ENCODE assay signal across 9 mouse cellular contexts in the genomic region with DNA sequence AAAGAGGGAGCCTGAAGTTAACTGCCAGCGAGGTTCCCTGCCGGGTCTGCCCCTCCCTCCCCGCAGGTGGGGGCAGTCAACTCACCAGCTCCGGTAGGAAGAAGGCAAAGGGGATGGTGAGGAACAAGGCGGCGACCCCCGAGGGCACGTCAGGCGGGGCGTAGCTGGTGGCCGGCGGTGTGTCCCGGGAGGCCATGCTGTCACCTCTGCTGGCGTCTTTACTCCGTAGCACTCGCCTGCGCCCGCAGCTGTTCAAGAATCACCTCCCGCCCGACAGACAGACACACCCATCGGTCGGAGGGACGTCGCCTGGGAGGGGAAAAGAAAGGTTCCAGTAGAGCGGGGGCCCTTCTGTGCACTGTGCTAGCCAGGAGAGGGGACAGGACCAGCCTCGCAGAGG. TPM values are rescaled to one million over a fixed set of nuclear protein-coding genes. Genes with fewer than 3 reads are reported as not detected.
A peak's percentile ranks its signal among the peaks of the same experiment; 100 is the strongest.
DNase-seq lines count a peak whose midpoint lies in the region; ATAC-seq and TF ChIP-seq lines count a peak whose summit lies in the region.
"Had no signal": no experiment of that assay in that cellular context is flagged by ENCODE, and none has a peak within 500 bp of the region (broad histone marks: within the 10 kb centered on the region; RNA-seq: fewer than 3 reads in every experiment).

Mall (minus strand) TSS at position 262 of the 400 bp plus-strand sequence.

- peak within 1 kb of the TSS; percentile 25; the same call in 1 of the 2 replicates for H3K4me2 ChIP-seq in liver, embryonic 15.5 days
- peak within 1 kb of the TSS; percentile 51 for H3K4me2 ChIP-seq in stomach, postnatal 0 days (replicated peaks; ENCODE audit: low read depth)

- no peak for TF ChIP-seq CTCF in E14TG2a.4 (conservative IDR thresholded peaks at IDR 0.05; ENCODE audit: low read length)
- TF ChIP-seq CTCF in stomach, postnatal 0 days (IDR thresholded peaks at IDR 0.05; ENCODE audit: low read depth) = no peak

- no peak within 1 kb of the TSS for H3K27ac ChIP-seq in liver, embryonic 15.5 days (replicated peaks)
- H3K27ac ChIP-seq in stomach, postnatal 0 days (replicated peaks) = peak within 1 kb of the TSS; percentile 85

- DNase-seq in heart, postnatal 10 days = peak in 1 of 2 experiments; percentile 27
- DNase-seq in stomach, postnatal 0 days (ENCODE audit: low spot score) = peak; percentile 54
- DNase-seq in adrenal gland, postnatal 10 days = no peak
- DNase-seq in right cerebral cortex, adult 2 months (ENCODE audit: low spot score in 2 of 2) = no peak
- no peak for DNase-seq in layer of hippocampus, postnatal 36 days

- peaks cover 51% of the 10 kb centered on the region for H3K27me3 ChIP-seq in E14TG2a.4 (ENCODE audit: insufficient read depth, low read length)
- peaks cover 35% of the 10 kb centered on the region for H3K27me3 ChIP-seq in liver, embryonic 15.5 days
- H3K27me3 ChIP-seq in stomach, postnatal 0 days (ENCODE audit: control insufficient read depth, insufficient read depth, low read length) = no peaks in the 10 kb centered on the region

- peak within 1 kb of the TSS; percentile 63 for H3K4me3 ChIP-seq in E14TG2a.4 (replicated peaks; ENCODE audit: low read length)
- no peak within 1 kb of the TSS for H3K4me3 ChIP-seq in liver, embryonic 15.5 days (replicated peaks)
- H3K4me3 ChIP-seq in stomach, postnatal 0 days (ENCODE audit: low read depth, low read length) = peak within 1 kb of the TSS; percentile 31
- H3K4me3 ChIP-seq: myocyte had no signal

- H3K4me1 ChIP-seq in E14TG2a.4 (replicated peaks; ENCODE audit: low read depth, low read length) = peaks cover 33% of the 10 kb centered on the region
- no peaks in the 10 kb centered on the region for H3K4me1 ChIP-seq in liver, embryonic 15.5 days (replicated peaks)
- no peaks in the 10 kb centered on the region; the same call in 1 of the 2 replicates for H3K4me1 ChIP-seq in stomach, postnatal 0 days (replicated peaks; ENCODE audit: control insufficient read depth, insufficient read depth)

- TF ChIP-seq EP300 in stomach, postnatal 0 days (optimal IDR thresholded peaks at IDR 0.05) = no peak

- no peaks in the 10 kb centered on the region for H3K36me3 ChIP-seq in E14TG2a.4 (ENCODE audit: insufficient read depth, low read length)
- H3K36me3 ChIP-seq in liver, embryonic 15.5 days (replicated peaks) = no peaks in the 10 kb centered on the region
- H3K36me3 ChIP-seq in stomach, postnatal 0 days (ENCODE audit: control insufficient read depth, insufficient read depth, low read length) = no peaks in the 10 kb centered on the region

- peak; percentile 65; the same call in 1 of the 2 replicates for ATAC-seq in common myeloid progenitor, adult 5-6 weeks (replicated peaks; ENCODE audit: low read depth, poor library complexity, severe bottlenecking)
- no peak for ATAC-seq in liver, embryonic 15.5 days (ENCODE audit: insufficient read depth)
- peak; percentile 34 for ATAC-seq in stomach, postnatal 0 days (ENCODE audit: low FRiP score, low TSS enrichment)

- WGBS in liver, embryonic 15.5 days (ENCODE audit: insufficient replicate concordance) = 1% methylated on average over 26 of the region's 26 CpGs
- WGBS in stomach, postnatal 0 days = 5% methylated on average over 26 of the region's 26 CpGs

- no peak within 1 kb of the TSS for H3K9ac ChIP-seq in liver, embryonic 15.5 days
- peak within 1 kb of the TSS; percentile 5 for H3K9ac ChIP-seq in stomach, postnatal 0 days (ENCODE audit: low read length)

- intact Hi-C loops in heart, postnatal 10 days (cut with DNase I) = no loop called here

- no peaks in the 10 kb centered on the region for H3K9me3 ChIP-seq in E14TG2a.4 (ENCODE audit: low read length)
- no peaks in the 10 kb centered on the region for H3K9me3 ChIP-seq in liver, embryonic 15.5 days (replicated peaks)
- H3K9me3 ChIP-seq in stomach, postnatal 0 days (ENCODE audit: control insufficient read depth, low read length) = no peaks in the 10 kb centered on the region

RNA-seq across cellular contexts. Expression of gene Mall, which starts in this region (rescaled TPM):
- total RNA-seq in common myeloid progenitor, adult 5-6 weeks (2017) = not detected in 2 replicates
- 10 to 100 TPM; 14.5 to 15.9 TPM for total RNA-seq in heart, postnatal 10 days (2021)
- polyA plus RNA-seq in liver, embryonic 15.5 days (2015; fragmentation: Nextera tagmentation; extraction: Ambion mirVana) = 0.09 and 0.13 TPM in 2 replicates
- polyA plus RNA-seq in stomach, postnatal 0 days (2015; fragmentation: Nextera tagmentation; extraction: Ambion mirVana) = 49.8 and 57.5 TPM in 2 replicates
- total RNA-seq in adrenal gland, postnatal 10 days (2021) = 1 to 10 TPM; 5.1 to 6.0 TPM
- under 1 TPM; 0.45 to 0.86 TPM for total RNA-seq in layer of hippocampus, postnatal 36 days (2021)
- polyA plus RNA-seq: myocyte had no signal

Comparison
In these comparisons a context has a peak if more than half of its experiments do, and no peak if none do; other contexts are left out.
1. RNA of gene Mall (polyA plus RNA-seq): 49.8 to 57.5 TPM in stomach, postnatal 0 days; 0.09 to 0.13 TPM in liver, embryonic 15.5 days; every median in the first group is over 10 times any median in the second.
2. Peak in ATAC-seq in common myeloid progenitor, adult 5-6 weeks; RNA of the gene not detected or under 1 TPM.